Mouse (Mus musculus) MEL (cell line): ENCODE results near the gene Dlat.

ENCODE experiments used
- CTCF ChIP-seq, 3 experiments: IDR thresholded peaks in 2 of 3; conservative IDR thresholded peaks in 1 of 3; 2 replicates each; pipeline ENCODE4 v1.5.1; 2011 to 2012; ENCODE audit warnings: low read length in 3 of 3, low read depth in 2 of 3, mild to moderate bottlenecking in 2 of 3, improper control_type of control experiment in 1 of 3, inconsistent platforms in 1 of 3, mixed read lengths in 1 of 3, moderate library complexity in 1 of 3; ENCODE audit not compliant: control insufficient read depth in 1 of 3, insufficient read depth in 1 of 3, poor library complexity in 1 of 3, severe bottlenecking in 1 of 3
- EP300 ChIP-seq, 2 experiments: IDR thresholded peaks; 2 replicates each; pipeline ENCODE4 v1.6.1; 2011; ENCODE audit warnings: improper control_type of control experiment in 2 of 2, low read length in 2 of 2, low read depth in 1 of 2, mild to moderate bottlenecking in 1 of 2
- ZNF384 ChIP-seq: IDR thresholded peaks from 2 replicates; pipeline ENCODE4 v1.6.1; 2012; ENCODE audit warnings: low read depth, mild to moderate bottlenecking, inconsistent platforms, low read length, improper control_type of control experiment

- TF ChIP-seq EP300 (IDR thresholded peaks at IDR 0.05; ENCODE audit: low read depth in 1 of 2, low read length in 2 of 2) (no peak), CTCF (IDR thresholded peaks at IDR 0.05 in 2 of 3, conservative IDR thresholded peaks at IDR 0.05 in 1 of 3; ENCODE audit: control insufficient read depth in 1 of 3, insufficient read depth in 1 of 3, low read depth in 2 of 3, low read length in 3 of 3, poor library complexity in 1 of 3, severe bottlenecking in 1 of 3) (no peak), ZNF384 (no peak)
Observed at GRCm38 (mm10) chr9:50658941-50659388, 615 bp downstream of the Dlat start.
